Mouse (Mus musculus): ENCODE data around the gene Kcnk3. TPM values are rescaled to one million over a fixed set of nuclear protein-coding genes. Genes with fewer than 3 reads are reported as not detected.

Gene Kcnk3
- polyA plus RNA-seq, 1 experiment from 2014 or later = 12.9 TPM

DNA sequence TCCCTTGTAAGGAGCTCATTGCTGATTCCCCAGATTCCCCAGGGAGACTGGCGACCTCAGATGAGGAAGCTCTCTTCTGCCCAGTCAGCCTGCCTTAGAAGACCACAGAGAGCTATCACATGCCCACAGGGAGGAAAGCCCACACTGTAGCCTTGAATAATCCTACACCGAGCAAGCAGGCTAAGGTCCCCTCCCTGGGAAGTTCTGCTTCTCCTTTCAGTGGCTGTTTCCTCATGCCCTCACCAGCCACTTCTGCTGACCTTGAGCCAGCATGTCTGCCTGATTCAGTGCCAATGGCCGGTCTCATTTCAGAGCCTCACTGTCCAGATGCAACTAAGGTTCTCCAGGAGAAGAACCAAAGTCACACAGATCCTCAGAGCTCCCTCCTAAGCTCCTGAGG is 62.8 kb downstream of the Kcnk3 start:
- peaks cover 9% of the 10 kb centered on the region; the same call in 1 of the 2 replicates for H3K36me3 ChIP-seq (ENCODE audit: control insufficient read depth, insufficient read depth, low read length)

DNA sequence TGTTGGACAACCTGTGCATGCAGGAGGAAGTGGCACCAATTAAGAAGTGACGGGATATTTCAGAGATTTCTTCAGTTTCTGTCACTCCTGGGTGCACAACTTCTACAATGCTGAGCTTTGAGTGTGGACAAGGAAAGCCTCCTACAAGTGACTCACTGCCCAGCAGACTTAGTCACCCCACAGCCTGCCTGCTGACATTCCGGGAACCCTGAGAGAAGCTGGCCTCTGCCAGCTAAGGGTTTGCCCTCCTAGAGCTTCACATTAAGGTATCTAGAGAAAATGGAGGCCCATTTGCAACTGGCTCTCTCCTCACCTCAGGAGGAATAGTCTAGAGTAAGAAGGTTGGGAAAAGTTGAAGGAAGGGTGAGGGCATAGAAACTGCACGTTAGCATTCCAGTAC is 63.6 kb downstream of the Kcnk3 start:
- ATAC-seq (ENCODE audit: low read depth) = no peak
- Histone ChIP-seq H3K9ac (replicated peaks; ENCODE audit: low read depth, low read length) (no peak overlapping the region), H3K27ac (ENCODE audit: low read depth, low read length) (no peak overlapping the region), H3K9me3 (ENCODE audit: control insufficient read depth, low read length) (no peaks in the 10 kb centered on the region), H3K4me1 (ENCODE audit: control insufficient read depth, insufficient read depth, low read length) (peaks cover 20% of the 10 kb centered on the region), H3K4me2 (ENCODE audit: low read depth, low read length) (no peak overlapping the region), H3K27me3 (ENCODE audit: control insufficient read depth, insufficient read depth, low read length) (no peaks in the 10 kb centered on the region), H3K4me3 (ENCODE audit: low read depth, low read length) (no peak overlapping the region), H3K36me3 (ENCODE audit: control insufficient read depth, insufficient read depth, low read length) (peaks cover 16% of the 10 kb centered on the region)
- 91% methylated on average over 3 of the region's 3 CpGs for WGBS

More for the DNA sequence above, 62.8 kb downstream of the Kcnk3 start:
- H3K9me3 ChIP-seq (ENCODE audit: control insufficient read depth, low read length) = no peaks in the 10 kb centered on the region
- H3K9ac ChIP-seq (replicated peaks; ENCODE audit: low read depth, low read length) = no peak overlapping the region
- no peak overlapping the region for H3K27ac ChIP-seq (ENCODE audit: low read depth, low read length)
- H3K27me3 ChIP-seq (ENCODE audit: control insufficient read depth, insufficient read depth, low read length) = no peaks in the 10 kb centered on the region
- 90% methylated on average over 3 of the region's 3 CpGs for WGBS
- no peak overlapping the region for H3K4me2 ChIP-seq (ENCODE audit: low read depth, low read length)
- peaks cover 20% of the 10 kb centered on the region for H3K4me1 ChIP-seq (ENCODE audit: control insufficient read depth, insufficient read depth, low read length)
- H3K4me3 ChIP-seq (ENCODE audit: low read depth, low read length) = no peak overlapping the region
- no peak for ATAC-seq (ENCODE audit: low read depth)

DNA sequence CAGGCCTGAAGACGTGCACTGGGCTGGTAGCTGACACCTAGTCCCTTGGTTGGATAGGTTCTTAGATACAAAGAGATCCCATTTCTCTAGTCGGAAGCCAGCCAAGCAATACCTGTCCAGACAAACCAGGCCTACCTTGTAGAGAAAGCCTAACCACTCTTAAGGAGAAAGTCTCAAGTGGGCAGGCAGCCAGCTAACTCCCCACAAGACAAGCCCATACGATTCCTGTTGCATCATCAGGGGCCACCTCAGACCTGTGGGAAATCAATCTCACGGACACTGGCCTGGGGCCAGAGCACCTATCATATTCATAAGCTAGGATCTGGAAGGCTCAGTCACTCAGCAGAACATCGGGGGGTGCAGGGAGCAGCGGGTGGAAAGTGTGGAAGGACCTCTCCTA is 65.3 kb downstream of the Kcnk3 start:
- H3K9ac ChIP-seq (replicated peaks; ENCODE audit: low read depth, low read length) = no peak overlapping the region
- ATAC-seq (ENCODE audit: low read depth) = no peak
- peaks cover 11% of the 10 kb centered on the region for H3K4me1 ChIP-seq (ENCODE audit: control insufficient read depth, insufficient read depth, low read length)
- no peaks in the 10 kb centered on the region for H3K27me3 ChIP-seq (ENCODE audit: control insufficient read depth, insufficient read depth, low read length)
- peaks cover 25% of the 10 kb centered on the region for H3K36me3 ChIP-seq (ENCODE audit: control insufficient read depth, insufficient read depth, low read length)
- H3K4me2 ChIP-seq (ENCODE audit: low read depth, low read length) = no peak overlapping the region
- WGBS = 95% methylated on average over 6 of the region's 6 CpGs
- no peak overlapping the region for H3K4me3 ChIP-seq (ENCODE audit: low read depth, low read length)
- no peak overlapping the region for H3K27ac ChIP-seq (ENCODE audit: low read depth, low read length)
- H3K9me3 ChIP-seq (ENCODE audit: control insufficient read depth, low read length) = no peaks in the 10 kb centered on the region

DNA sequence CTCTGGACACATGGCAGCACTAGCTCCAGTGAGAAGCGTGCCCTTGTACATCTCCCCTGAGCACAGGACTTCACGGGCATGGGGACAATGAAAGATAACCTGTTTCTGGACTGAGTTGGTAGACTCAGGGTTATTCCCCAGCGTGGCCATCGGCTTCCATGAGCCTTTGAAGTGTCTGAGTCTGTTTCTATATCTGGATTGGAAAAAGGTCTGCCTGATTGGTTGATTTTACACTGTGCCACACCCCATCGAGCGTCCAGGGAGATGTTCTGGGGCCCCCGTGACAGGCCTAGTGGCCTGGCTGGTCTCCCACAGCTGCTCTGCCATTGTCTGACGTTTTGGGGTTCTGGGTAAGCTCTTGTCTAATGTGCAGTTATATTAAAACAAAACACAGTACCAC is 67.1 kb downstream of the Kcnk3 start:
- Histone ChIP-seq H3K27ac (ENCODE audit: low read depth, low read length) (no peak overlapping the region), H3K9ac (replicated peaks; ENCODE audit: low read depth, low read length) (no peak overlapping the region), H3K36me3 (ENCODE audit: control insufficient read depth, insufficient read depth, low read length) (peaks cover 25% of the 10 kb centered on the region), H3K9me3 (ENCODE audit: control insufficient read depth, low read length) (no peaks in the 10 kb centered on the region), H3K27me3 (ENCODE audit: control insufficient read depth, insufficient read depth, low read length) (no peaks in the 10 kb centered on the region), H3K4me3 (ENCODE audit: low read depth, low read length) (no peak overlapping the region), H3K4me2 (ENCODE audit: low read depth, low read length) (no peak overlapping the region), H3K4me1 (ENCODE audit: control insufficient read depth, insufficient read depth, low read length) (no peaks in the 10 kb centered on the region)
- no peak for ATAC-seq (ENCODE audit: low read depth)
- WGBS = 86% methylated on average over 8 of the region's 8 CpGs

DNA sequence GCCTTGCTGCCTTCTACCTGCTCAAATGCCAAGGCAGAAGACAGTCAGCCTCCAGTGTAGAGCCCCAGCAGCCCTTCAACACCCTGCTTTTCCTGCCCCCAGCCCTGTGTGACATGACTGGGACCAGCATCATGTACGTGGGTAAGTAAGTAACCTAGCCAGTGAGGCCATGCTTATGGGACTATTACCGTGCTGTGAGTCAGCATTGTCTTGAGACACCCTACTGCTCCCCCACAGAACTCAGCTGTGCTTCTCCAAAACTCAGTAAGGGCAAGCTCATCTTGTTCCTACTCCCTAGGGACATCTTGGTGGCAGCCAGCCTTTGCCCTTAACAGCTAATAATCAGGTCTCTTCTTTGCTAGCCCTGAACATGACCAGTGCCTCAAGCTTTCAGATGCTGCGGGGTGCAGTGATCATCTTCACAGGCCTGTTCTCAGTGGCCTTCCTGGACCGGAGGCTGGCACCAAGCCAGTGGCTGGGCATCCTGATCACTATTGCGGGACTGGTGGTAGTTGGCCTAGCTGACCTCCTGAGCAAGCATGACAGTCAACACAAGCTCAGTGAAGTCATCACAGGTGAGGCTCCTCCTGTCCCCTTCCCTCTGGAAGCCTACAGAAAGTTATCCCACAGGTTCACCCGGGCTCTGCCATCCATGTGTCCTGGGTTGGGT is 67.7 kb downstream of the Kcnk3 start:
- H3K4me1 ChIP-seq (ENCODE audit: control insufficient read depth, insufficient read depth, low read length) = no peaks in the 10 kb centered on the region
- no peak for ATAC-seq (ENCODE audit: low read depth)
- no peaks in the 10 kb centered on the region for H3K9me3 ChIP-seq (ENCODE audit: control insufficient read depth, low read length)
- WGBS = 90% methylated on average over 6 of the region's 6 CpGs
- no peaks in the 10 kb centered on the region for H3K27me3 ChIP-seq (ENCODE audit: control insufficient read depth, insufficient read depth, low read length)
- H3K27ac ChIP-seq (ENCODE audit: low read depth, low read length) = no peak overlapping the region
- no peak overlapping the region for H3K4me3 ChIP-seq (ENCODE audit: low read depth, low read length)
- H3K4me2 ChIP-seq (ENCODE audit: low read depth, low read length) = no peak overlapping the region
- peaks cover 25% of the 10 kb centered on the region for H3K36me3 ChIP-seq (ENCODE audit: control insufficient read depth, insufficient read depth, low read length)
- H3K9ac ChIP-seq (replicated peaks; ENCODE audit: low read depth, low read length) = no peak overlapping the region

DNA sequence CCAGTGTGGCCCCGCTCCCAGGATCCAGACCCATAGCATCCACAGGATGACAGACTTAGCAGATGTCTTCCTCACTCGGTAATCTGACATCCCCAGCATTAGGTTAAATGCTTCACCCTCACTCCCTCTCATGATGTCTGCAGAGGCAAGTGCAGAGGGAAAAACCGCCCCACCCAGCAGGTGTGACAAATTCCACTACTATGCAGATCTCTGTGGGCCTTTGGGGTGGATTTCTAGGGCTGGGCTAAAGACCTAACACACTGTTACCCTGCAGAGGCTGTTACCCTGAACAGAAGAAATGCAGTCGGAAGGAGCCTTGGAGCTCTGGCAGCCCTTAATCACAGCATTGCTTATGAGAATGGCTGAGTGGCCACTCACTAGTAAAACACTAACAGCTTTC is 71.1 kb downstream of the Kcnk3 start:
- Histone ChIP-seq H3K4me3 (ENCODE audit: low read depth, low read length) (no peak overlapping the region), H3K4me2 (ENCODE audit: low read depth, low read length) (no peak overlapping the region), H3K36me3 (ENCODE audit: control insufficient read depth, insufficient read depth, low read length) (peaks cover 25% of the 10 kb centered on the region), H3K27ac (ENCODE audit: low read depth, low read length) (no peak overlapping the region), H3K9ac (replicated peaks; ENCODE audit: low read depth, low read length) (no peak overlapping the region), H3K27me3 (ENCODE audit: control insufficient read depth, insufficient read depth, low read length) (no peaks in the 10 kb centered on the region), H3K9me3 (ENCODE audit: control insufficient read depth, low read length) (no peaks in the 10 kb centered on the region), H3K4me1 (ENCODE audit: control insufficient read depth, insufficient read depth, low read length) (no peaks in the 10 kb centered on the region)
- 86% methylated on average over 4 of the region's 4 CpGs for WGBS
- no peak for ATAC-seq (ENCODE audit: low read depth)

DNA sequence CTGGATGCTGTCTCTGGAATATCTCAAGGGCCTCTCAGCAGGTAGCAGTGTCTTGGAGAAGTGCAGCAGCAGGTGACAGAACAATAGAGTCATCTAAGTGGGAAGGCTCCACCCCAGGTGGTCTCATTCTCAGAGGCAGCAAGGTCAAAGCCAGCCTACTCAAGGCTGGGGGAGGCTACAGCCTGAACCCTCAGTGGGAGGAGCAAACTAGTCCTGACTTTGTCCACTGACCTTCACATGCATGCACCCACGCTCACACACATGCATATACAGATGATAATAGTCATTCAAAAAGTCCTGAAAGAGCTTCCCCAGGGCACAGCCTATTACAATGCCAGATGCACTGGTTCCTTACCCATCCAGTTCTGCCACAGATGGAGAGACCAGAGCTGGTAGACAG is 72.3 kb downstream of the Kcnk3 start:
- no peak for ATAC-seq (ENCODE audit: low read depth)
- no peaks in the 10 kb centered on the region for H3K27me3 ChIP-seq (ENCODE audit: control insufficient read depth, insufficient read depth, low read length)
- peaks cover 20% of the 10 kb centered on the region for H3K36me3 ChIP-seq (ENCODE audit: control insufficient read depth, insufficient read depth, low read length)
- H3K4me3 ChIP-seq (ENCODE audit: low read depth, low read length) = no peak overlapping the region
- no peaks in the 10 kb centered on the region for H3K4me1 ChIP-seq (ENCODE audit: control insufficient read depth, insufficient read depth, low read length)
- no peak overlapping the region for H3K9ac ChIP-seq (replicated peaks; ENCODE audit: low read depth, low read length)
- WGBS = 82% methylated on average over 1 of the region's 1 CpGs
- no peak overlapping the region for H3K27ac ChIP-seq (ENCODE audit: low read depth, low read length)
- H3K9me3 ChIP-seq (ENCODE audit: control insufficient read depth, low read length) = no peaks in the 10 kb centered on the region
- H3K4me2 ChIP-seq (ENCODE audit: low read depth, low read length) = no peak overlapping the region

DNA sequence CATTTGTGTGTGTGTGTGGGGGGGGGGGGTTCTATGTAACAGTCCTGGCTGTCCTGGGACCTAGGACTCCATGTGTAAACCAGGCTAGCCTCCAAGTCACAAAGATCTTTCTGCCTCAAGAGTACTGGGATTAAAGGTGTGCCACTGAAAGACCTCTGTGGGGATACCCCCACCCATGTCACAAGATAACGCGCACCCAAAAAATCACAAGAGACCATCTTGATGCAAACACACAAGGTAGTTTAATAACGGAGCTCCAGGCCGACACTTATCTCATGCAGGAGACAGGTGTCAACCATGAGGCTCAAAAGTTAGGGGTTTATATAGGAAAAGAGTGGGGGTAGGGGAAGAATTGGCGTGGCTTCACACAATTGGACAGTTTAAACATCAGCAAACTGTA is 72.8 kb downstream of the Kcnk3 start:
- H3K9ac ChIP-seq (replicated peaks; ENCODE audit: low read depth, low read length) = no peak overlapping the region
- no peaks in the 10 kb centered on the region for H3K27me3 ChIP-seq (ENCODE audit: control insufficient read depth, insufficient read depth, low read length)
- WGBS = 92% methylated on average over 5 of the region's 5 CpGs
- H3K27ac ChIP-seq (ENCODE audit: low read depth, low read length) = no peak overlapping the region
- H3K36me3 ChIP-seq (ENCODE audit: control insufficient read depth, insufficient read depth, low read length) = peaks cover 17% of the 10 kb centered on the region
- ATAC-seq (ENCODE audit: low read depth) = no peak
- H3K4me3 ChIP-seq (ENCODE audit: low read depth, low read length) = no peak overlapping the region
- no peaks in the 10 kb centered on the region for H3K4me1 ChIP-seq (ENCODE audit: control insufficient read depth, insufficient read depth, low read length)
- H3K4me2 ChIP-seq (ENCODE audit: low read depth, low read length) = no peak overlapping the region
- H3K9me3 ChIP-seq (ENCODE audit: control insufficient read depth, low read length) = no peaks in the 10 kb centered on the region

DNA sequence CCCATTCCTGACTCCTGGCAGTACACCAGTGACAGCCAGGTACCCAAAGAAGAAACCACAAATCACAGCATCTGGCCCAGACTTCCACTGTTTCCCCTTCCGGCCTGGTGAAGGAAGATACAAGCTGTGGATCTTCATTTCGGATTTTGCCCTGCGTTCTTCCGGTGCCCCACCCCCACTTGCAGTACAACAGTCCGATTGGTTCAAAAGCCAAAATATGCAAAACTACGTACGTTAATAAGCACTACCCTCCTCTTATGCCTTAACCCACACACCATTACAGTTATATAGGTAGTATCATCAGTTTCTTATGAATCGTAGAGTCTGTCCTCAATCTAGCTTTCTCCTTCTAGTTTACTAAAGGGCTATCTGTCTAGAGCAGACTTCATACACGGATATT is 77.4 kb downstream of the Kcnk3 start:
- ATAC-seq (ENCODE audit: low read depth) = no peak
- Histone ChIP-seq H3K36me3 (ENCODE audit: control insufficient read depth, insufficient read depth, low read length) (no peaks in the 10 kb centered on the region), H3K4me3 (ENCODE audit: low read depth, low read length) (no peak overlapping the region), H3K4me1 (ENCODE audit: control insufficient read depth, insufficient read depth, low read length) (no peaks in the 10 kb centered on the region), H3K27me3 (ENCODE audit: control insufficient read depth, insufficient read depth, low read length) (no peaks in the 10 kb centered on the region), H3K9me3 (ENCODE audit: control insufficient read depth, low read length) (no peaks in the 10 kb centered on the region), H3K9ac (replicated peaks; ENCODE audit: low read depth, low read length) (no peak overlapping the region), H3K27ac (ENCODE audit: low read depth, low read length) (no peak overlapping the region), H3K4me2 (ENCODE audit: low read depth, low read length) (no peak overlapping the region)
- WGBS = 94% methylated on average over 9 of the region's 9 CpGs
